Mouse (Mus musculus): ENCODE measurements around the gene Mospd3. TPM values are rescaled to one million over a fixed set of nuclear protein-coding genes. Genes with fewer than 3 reads are reported as not detected.
A peak's percentile ranks its signal among the peaks of the same experiment; 100 is the strongest.

The Mospd3 gene
- polyA plus RNA-seq, 1 experiment from 2014 or later = 44.4 TPM

GRCm38 (mm10) chr5:137565744-137566143 is 35.1 kb downstream of the Mospd3 start:
- Histone ChIP-seq H3K4me2 (ENCODE audit: low read length) (no peak overlapping the region), H3K27me3 (replicated peaks; ENCODE audit: control insufficient read depth, insufficient read depth, low read length) (no peaks in the 10 kb centered on the region), H3K9ac (ENCODE audit: low read length) (no peak overlapping the region), H3K4me1 (ENCODE audit: control insufficient read depth, insufficient read depth, low read length) (no peaks in the 10 kb centered on the region), H3K9me3 (replicated peaks; ENCODE audit: control insufficient read depth, low read length) (no peaks in the 10 kb centered on the region), H3K27ac (ENCODE audit: low read depth, low read length) (no peak overlapping the region), H3K36me3 (ENCODE audit: control insufficient read depth, insufficient read depth, low read length) (peaks cover 2% of the 10 kb centered on the region; the same call in 1 of the 2 replicates), H3K4me3 (ENCODE audit: low read depth, low read length) (no peak overlapping the region)
- no peak for ATAC-seq
- no peak for DNase-seq (ENCODE audit: low spot score)
- WGBS = 82% methylated on average over 6 of the region's 6 CpGs

GRCm38 (mm10) chr5:137562965-137563364 is 37.9 kb downstream of the Mospd3 start:
- 79% methylated on average over 10 of the region's 10 CpGs for WGBS
- ATAC-seq = no peak

GRCm38 (mm10) chr5:137561556-137561955 is 39.3 kb downstream of the Mospd3 start:
- H3K4me1 ChIP-seq (ENCODE audit: control insufficient read depth, insufficient read depth, low read length) = no peaks in the 10 kb centered on the region
- peaks cover 2% of the 10 kb centered on the region; the same call in 1 of the 2 replicates for H3K36me3 ChIP-seq (ENCODE audit: control insufficient read depth, insufficient read depth, low read length)
- no peak overlapping the region for H3K4me2 ChIP-seq (ENCODE audit: low read length)
- no peaks in the 10 kb centered on the region for H3K9me3 ChIP-seq (replicated peaks; ENCODE audit: control insufficient read depth, low read length)
- no peak for ATAC-seq
- H3K4me3 ChIP-seq (ENCODE audit: low read depth, low read length) = no peak overlapping the region
- no peak overlapping the region for H3K9ac ChIP-seq (ENCODE audit: low read length)
- peak; percentile 25 for DNase-seq (ENCODE audit: low spot score)
- H3K27me3 ChIP-seq (replicated peaks; ENCODE audit: control insufficient read depth, insufficient read depth, low read length) = no peaks in the 10 kb centered on the region
- 23% methylated on average over 6 of the region's 6 CpGs for WGBS
- H3K27ac ChIP-seq (ENCODE audit: low read depth, low read length) = no peak overlapping the region

More at GRCm38 (mm10) chr5:137562965-137563364, 37.9 kb downstream of the Mospd3 start:
- no peaks in the 10 kb centered on the region for H3K9me3 ChIP-seq (replicated peaks; ENCODE audit: control insufficient read depth, low read length)
- H3K4me3 ChIP-seq (ENCODE audit: low read depth, low read length) = no peak overlapping the region
- H3K27ac ChIP-seq (ENCODE audit: low read depth, low read length) = no peak overlapping the region
- no peaks in the 10 kb centered on the region for H3K27me3 ChIP-seq (replicated peaks; ENCODE audit: control insufficient read depth, insufficient read depth, low read length)
- no peak overlapping the region for H3K9ac ChIP-seq (ENCODE audit: low read length)
- no peaks in the 10 kb centered on the region for H3K4me1 ChIP-seq (ENCODE audit: control insufficient read depth, insufficient read depth, low read length)
- DNase-seq (ENCODE audit: low spot score) = no peak
- H3K36me3 ChIP-seq (ENCODE audit: control insufficient read depth, insufficient read depth, low read length) = peaks cover 2% of the 10 kb centered on the region; the same call in 1 of the 2 replicates
- H3K4me2 ChIP-seq (ENCODE audit: low read length) = no peak overlapping the region

DNA sequence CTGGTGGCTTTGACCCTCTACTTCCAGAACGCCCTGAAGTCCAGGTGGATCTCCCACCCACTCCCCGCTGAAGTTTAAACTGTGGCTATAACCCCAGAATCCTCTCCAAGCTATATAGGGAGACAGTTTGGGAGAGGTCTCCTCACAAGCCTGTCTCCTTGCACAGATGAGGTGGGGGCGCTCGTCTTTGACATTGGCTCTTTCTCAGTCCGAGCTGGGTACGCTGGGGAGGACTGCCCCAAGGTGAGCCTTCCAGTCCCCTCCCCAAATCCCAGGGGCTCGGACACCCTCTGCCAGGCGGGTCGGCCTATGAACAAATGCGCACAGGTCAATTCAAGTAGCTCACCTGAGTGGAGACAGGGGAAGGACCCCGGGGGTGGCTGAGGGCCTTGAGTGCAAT is 47.0 kb downstream of the Mospd3 start:
- ATAC-seq (0 out of 2 replicates have a peak, but pooled peaks have one; percentile 21), DNase-seq (ENCODE audit: low spot score) (no peak)
- Histone ChIP-seq H3K9me3 (replicated peaks; ENCODE audit: control insufficient read depth, low read length) (no peaks in the 10 kb centered on the region), H3K27ac (ENCODE audit: low read depth, low read length) (0 out of 2 replicates have a peak overlapping the region, but pooled peaks have one; percentile 54), H3K4me3 (ENCODE audit: low read depth, low read length) (peak overlapping the region; percentile 55), H3K9ac (ENCODE audit: low read length) (peak overlapping the region; percentile 69), H3K4me1 (ENCODE audit: control insufficient read depth, insufficient read depth, low read length) (peaks cover 7% of the 10 kb centered on the region; the same call in 1 of the 2 replicates), H3K36me3 (ENCODE audit: control insufficient read depth, insufficient read depth, low read length) (no peaks in the 10 kb centered on the region), H3K4me2 (ENCODE audit: low read length) (peak overlapping the region; percentile 62), H3K27me3 (replicated peaks; ENCODE audit: control insufficient read depth, insufficient read depth, low read length) (no peaks in the 10 kb centered on the region)
- WGBS = 48% methylated on average over 11 of the region's 11 CpGs

GRCm38 (mm10) chr5:137553411-137553837 is 47.4 kb downstream of the Mospd3 start, which contains the start of gene Actl6b:
Gene Actl6b, plus strand, starts transcription at chr5:137553517.
- Histone ChIP-seq H3K4me1 (ENCODE audit: control insufficient read depth, insufficient read depth, low read length) (peaks cover 7% of the 10 kb centered on the region; the same call in 1 of the 2 replicates), H3K4me2 (ENCODE audit: low read length) (peak within 1 kb of the TSS; percentile 62), H3K9me3 (replicated peaks; ENCODE audit: control insufficient read depth, low read length) (no peaks in the 10 kb centered on the region), H3K4me3 (ENCODE audit: low read depth, low read length) (peak within 1 kb of the TSS; percentile 55), H3K36me3 (ENCODE audit: control insufficient read depth, insufficient read depth, low read length) (no peaks in the 10 kb centered on the region), H3K27me3 (replicated peaks; ENCODE audit: control insufficient read depth, insufficient read depth, low read length) (no peaks in the 10 kb centered on the region), H3K9ac (ENCODE audit: low read length) (peak within 1 kb of the TSS; percentile 69), H3K27ac (ENCODE audit: low read depth, low read length) (peak within 1 kb of the TSS; percentile 54; the same call in 1 of the 2 replicates)
- under 1% methylated on average over 37 of the region's 37 CpGs for WGBS
- ATAC-seq (peak; percentile 98), DNase-seq (ENCODE audit: low spot score) (peak; percentile 95)

DNA sequence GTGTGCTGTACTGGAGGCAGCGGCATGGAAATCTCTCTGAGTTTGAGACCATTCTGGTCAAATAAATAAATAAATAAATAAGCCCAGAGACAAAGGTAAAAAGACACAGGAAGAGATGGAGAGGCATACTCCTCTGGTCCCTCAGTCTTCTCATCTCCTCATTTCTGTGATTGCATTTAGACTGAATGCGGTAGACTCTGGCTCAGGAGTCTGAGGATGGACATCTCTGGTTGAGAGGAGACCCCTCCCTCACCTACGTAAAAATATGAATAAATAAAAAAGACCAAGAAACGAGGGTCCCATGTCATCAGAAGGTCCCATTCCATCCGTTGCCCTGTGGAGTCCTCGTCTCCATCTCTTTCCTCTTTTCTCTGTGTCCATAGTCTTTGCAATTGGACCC is 47.9 kb downstream of the Mospd3 start:
- DNase-seq (ENCODE audit: low spot score) = no peak
- H3K27me3 ChIP-seq (replicated peaks; ENCODE audit: control insufficient read depth, insufficient read depth, low read length) = no peaks in the 10 kb centered on the region
- no peaks in the 10 kb centered on the region for H3K9me3 ChIP-seq (replicated peaks; ENCODE audit: control insufficient read depth, low read length)
- H3K4me2 ChIP-seq (ENCODE audit: low read length) = peak overlapping the region; percentile 62
- peak overlapping the region; percentile 54; the same call in 1 of the 2 replicates for H3K27ac ChIP-seq (ENCODE audit: low read depth, low read length)
- no peaks in the 10 kb centered on the region for H3K36me3 ChIP-seq (ENCODE audit: control insufficient read depth, insufficient read depth, low read length)
- H3K4me1 ChIP-seq (ENCODE audit: control insufficient read depth, insufficient read depth, low read length) = peaks cover 7% of the 10 kb centered on the region; the same call in 1 of the 2 replicates
- H3K4me3 ChIP-seq (ENCODE audit: low read depth, low read length) = peak overlapping the region; percentile 55
- peak; percentile 42 for ATAC-seq
- H3K9ac ChIP-seq (ENCODE audit: low read length) = peak overlapping the region; percentile 69
- 23% methylated on average over 6 of the region's 6 CpGs for WGBS

GRCm38 (mm10) chr5:137551119-137551518 is 49.7 kb downstream of the Mospd3 start:
- no peak for ATAC-seq
- WGBS = 72% methylated on average over 5 of the region's 5 CpGs

DNA sequence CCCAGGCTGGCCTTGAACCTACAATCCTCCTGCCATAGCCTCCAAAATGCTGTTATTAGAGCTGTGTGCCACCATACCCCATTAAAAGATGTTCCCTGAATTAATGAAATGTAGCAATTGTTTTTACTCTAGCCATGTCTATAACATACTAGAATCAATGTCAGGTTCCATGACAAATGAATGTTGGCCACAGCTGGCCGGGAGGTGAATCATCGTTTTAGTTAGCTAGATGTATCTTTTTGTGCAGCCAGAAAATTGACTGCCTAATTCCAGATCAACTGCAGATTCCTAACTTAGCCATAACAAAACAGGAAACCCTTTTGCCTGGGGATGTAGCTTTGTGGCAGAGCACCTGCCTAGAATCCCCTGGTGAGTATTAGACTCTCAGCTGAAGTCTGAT is 51.0 kb downstream of the Mospd3 start:
- Histone ChIP-seq H3K4me3 (ENCODE audit: low read depth, low read length) (no peak overlapping the region), H3K9ac (ENCODE audit: low read length) (no peak overlapping the region), H3K4me1 (ENCODE audit: control insufficient read depth, insufficient read depth, low read length) (peaks cover 7% of the 10 kb centered on the region; the same call in 1 of the 2 replicates), H3K27me3 (replicated peaks; ENCODE audit: control insufficient read depth, insufficient read depth, low read length) (no peaks in the 10 kb centered on the region), H3K9me3 (replicated peaks; ENCODE audit: control insufficient read depth, low read length) (no peaks in the 10 kb centered on the region), H3K27ac (ENCODE audit: low read depth, low read length) (no peak overlapping the region), H3K4me2 (ENCODE audit: low read length) (no peak overlapping the region), H3K36me3 (ENCODE audit: control insufficient read depth, insufficient read depth, low read length) (no peaks in the 10 kb centered on the region)
- ATAC-seq (no peak), DNase-seq (ENCODE audit: low spot score) (no peak)
- 88% methylated on average over 2 of the region's 2 CpGs for WGBS

More at GRCm38 (mm10) chr5:137551119-137551518, 49.7 kb downstream of the Mospd3 start:
- Histone ChIP-seq H3K9ac (ENCODE audit: low read length) (no peak overlapping the region), H3K4me1 (ENCODE audit: control insufficient read depth, insufficient read depth, low read length) (peaks cover 7% of the 10 kb centered on the region; the same call in 1 of the 2 replicates), H3K27ac (ENCODE audit: low read depth, low read length) (no peak overlapping the region), H3K36me3 (ENCODE audit: control insufficient read depth, insufficient read depth, low read length) (no peaks in the 10 kb centered on the region), H3K27me3 (replicated peaks; ENCODE audit: control insufficient read depth, insufficient read depth, low read length) (no peaks in the 10 kb centered on the region), H3K4me2 (ENCODE audit: low read length) (no peak overlapping the region), H3K4me3 (ENCODE audit: low read depth, low read length) (no peak overlapping the region), H3K9me3 (replicated peaks; ENCODE audit: control insufficient read depth, low read length) (no peaks in the 10 kb centered on the region)
- no peak for DNase-seq (ENCODE audit: low spot score)
